Mouse (Mus musculus) liver, adult (tissue): Measurements from ENCODE around the gene Man2a1.
A peak's percentile ranks its signal among the peaks of the same experiment; 100 is the strongest.

Source experiments
- GATA4 ChIP-seq: IDR thresholded peaks from 2 replicates; pipeline ENCODE4 v1.6.1; 2014; ENCODE audit warnings: mild to moderate bottlenecking, low read length; ENCODE audit not compliant: insufficient replicate concordance

The Man2a1 gene

DNA sequence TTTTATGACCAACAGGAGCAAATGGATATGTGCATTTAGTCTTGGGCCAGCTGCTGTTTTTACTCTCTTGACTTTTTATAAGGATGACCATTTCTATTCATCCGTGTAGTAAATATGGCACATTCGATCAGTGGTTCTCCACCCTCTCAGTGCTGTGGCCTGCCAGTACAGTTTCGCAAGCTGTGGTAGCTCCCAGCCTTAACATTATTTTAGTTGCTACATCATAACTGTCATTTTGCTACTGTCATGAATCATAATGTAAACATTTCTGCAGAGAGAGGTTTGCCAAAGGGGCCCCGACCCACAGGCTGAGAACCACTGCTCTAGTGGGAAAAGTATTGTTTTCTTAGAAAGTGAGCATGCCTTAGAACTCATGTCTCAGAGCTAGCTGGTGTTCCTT is 59.1 kb downstream of the Man2a1 start:
- no peak for TF ChIP-seq GATA4

GRCm38 (mm10) chr17:64666518-64666917 is 66.0 kb downstream of the Man2a1 start:
- no peak for TF ChIP-seq GATA4

DNA sequence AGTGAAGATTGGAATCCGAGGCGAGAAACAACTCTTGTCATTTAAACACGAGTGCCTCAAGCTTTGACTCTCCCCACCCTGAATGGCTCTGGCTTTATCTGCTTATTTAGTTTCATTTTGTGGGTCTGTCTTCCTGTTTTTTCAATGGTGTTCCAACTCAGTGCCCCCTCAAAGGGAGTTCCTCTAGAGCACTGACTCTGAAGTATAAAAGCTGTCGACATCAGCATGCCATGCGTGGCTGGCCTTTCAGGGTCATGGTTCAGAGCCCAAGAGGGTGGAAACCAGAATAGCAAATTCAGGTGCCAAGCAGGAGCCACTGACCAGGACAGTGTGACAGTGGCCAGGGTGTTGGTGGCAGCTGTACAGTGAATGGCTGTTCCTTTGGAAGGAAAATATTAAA is 68.0 kb downstream of the Man2a1 start:
- TF ChIP-seq GATA4, result no peak

- TF ChIP-seq GATA4, result no peak
These were observed 73.9 kb downstream of the Man2a1 start for GRCm38 (mm10) chr17:64674401-64674800.

GRCm38 (mm10) chr17:64674980-64675379 is 74.4 kb downstream of the Man2a1 start:
- no peak for TF ChIP-seq GATA4

DNA sequence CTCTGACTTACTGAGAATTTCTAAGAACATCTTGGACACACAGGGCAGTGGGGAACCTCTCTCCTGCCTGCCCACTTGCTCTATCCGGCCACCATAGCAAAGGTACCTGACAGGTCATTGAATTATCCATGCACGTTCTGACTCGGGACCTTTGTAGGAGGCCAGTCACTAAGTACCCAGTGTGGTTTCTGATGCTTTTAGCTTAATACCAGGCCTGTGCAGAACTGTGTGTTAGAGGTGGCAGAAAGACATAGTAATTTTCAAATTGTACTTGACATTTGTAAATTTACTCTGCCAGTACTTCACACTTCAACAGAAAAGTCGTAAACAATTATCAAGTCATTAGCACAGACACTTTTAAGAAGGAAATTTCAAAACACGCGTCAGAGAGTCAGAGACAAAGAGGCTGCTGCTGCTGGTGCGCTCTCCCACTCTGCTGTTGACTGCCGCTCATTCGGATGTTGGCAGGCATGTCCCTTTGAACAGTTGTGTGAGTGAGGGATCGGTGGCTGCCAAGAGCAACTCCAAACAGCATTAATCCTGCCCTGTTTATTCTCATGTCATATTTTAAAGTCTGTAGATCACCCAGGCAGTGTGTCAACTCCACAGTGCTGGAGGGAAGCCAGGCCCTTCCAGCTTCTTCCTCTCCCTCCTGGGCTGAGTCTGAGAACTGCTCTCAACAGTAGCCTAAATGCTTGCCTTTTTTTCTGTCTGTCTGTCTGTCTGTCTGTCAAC is 76.4 kb downstream of the Man2a1 start:
- no peak for TF ChIP-seq GATA4

GRCm38 (mm10) chr17:64681461-64681860 is 80.9 kb downstream of the Man2a1 start:
- TF ChIP-seq GATA4, result no peak

- TF ChIP-seq GATA4, result no peak
These were observed 81.4 kb downstream of the Man2a1 start for GRCm38 (mm10) chr17:64681927-64682326.

GRCm38 (mm10) chr17:64684088-64684487 is 83.6 kb downstream of the Man2a1 start:
- TF ChIP-seq GATA4, result no peak

- no peak for TF ChIP-seq GATA4
These were observed 84.8 kb downstream of the Man2a1 start for GRCm38 (mm10) chr17:64685216-64685903.

DNA sequence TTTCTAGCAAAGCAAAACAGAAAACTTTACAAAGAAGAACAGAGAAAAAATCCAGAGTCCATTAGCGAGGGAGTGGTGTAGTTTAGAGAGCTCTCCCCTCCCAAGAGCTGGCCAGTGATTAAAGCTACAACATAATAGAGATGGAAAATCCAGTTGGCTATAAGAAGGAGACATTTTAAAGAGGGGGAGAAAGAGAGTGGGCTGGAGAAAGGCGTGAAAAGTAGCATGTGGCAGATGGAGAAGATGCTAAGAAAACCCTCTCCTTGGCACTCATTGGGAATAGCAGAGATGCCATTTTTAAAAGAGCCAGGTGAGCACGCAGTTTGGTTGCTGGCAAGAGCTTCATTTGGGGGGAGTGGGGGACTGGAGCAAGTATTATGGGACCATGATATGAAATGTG is 89.1 kb downstream of the Man2a1 start:
- no peak for TF ChIP-seq GATA4

GRCm38 (mm10) chr17:64697277-64697831 is 96.8 kb downstream of the Man2a1 start:
- peak; percentile 39; the same call in 1 of the 2 replicates for TF ChIP-seq GATA4

GRCm38 (mm10) chr17:64698516-64698915 is 98.0 kb downstream of the Man2a1 start:
- no peak for TF ChIP-seq GATA4

- TF ChIP-seq GATA4, result 0 out of 2 replicates have a peak, but pooled peaks have one; percentile 7
These were observed 103.2 kb downstream of the Man2a1 start for GRCm38 (mm10) chr17:64703649-64704230.

GRCm38 (mm10) chr17:64707529-64707928 is 107.0 kb downstream of the Man2a1 start:
- no peak for TF ChIP-seq GATA4

DNA sequence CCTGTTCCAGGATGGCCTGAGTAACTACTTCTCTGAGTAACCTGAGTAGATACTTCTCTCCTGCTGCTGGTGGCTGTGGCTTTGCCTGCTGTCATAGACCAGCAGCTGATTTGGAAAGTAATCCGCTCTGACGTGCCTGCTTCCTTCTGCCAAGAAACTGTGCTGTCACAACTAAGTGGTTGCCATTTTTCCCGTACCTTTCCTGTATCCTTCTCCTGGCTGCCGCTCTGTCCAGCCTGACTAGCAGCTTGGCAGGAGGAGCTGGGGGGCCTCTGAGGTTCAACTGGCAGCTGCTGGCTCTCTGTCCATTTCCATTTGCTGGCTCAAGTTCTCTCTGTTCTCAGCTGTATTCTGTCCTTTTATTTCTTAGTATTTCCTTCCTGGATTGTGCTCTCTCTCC is 115.8 kb downstream of the Man2a1 start:
- peak; percentile 29; the same call in 1 of the 2 replicates for TF ChIP-seq GATA4
